ENCODE assay signal across 8 mouse cellular contexts in genomic region chr12:85824438-85825264, GRCm38 (mm10). TPM values are rescaled to one million over a fixed set of nuclear protein-coding genes. Genes with fewer than 3 reads are reported as not detected.
DNase-seq lines count a peak whose midpoint lies in the region; ATAC-seq and TF ChIP-seq lines count a peak whose summit lies in the region.

Gene Erg28, minus strand, starts transcription at chr12:85824550.
Gene Ttll5, plus strand, starts transcription at chr12:85824659.

- peaks cover 58% of the 10 kb centered on the region for H3K36me3 ChIP-seq in forebrain, embryonic 10.5 days (replicated peaks)
- H3K36me3 ChIP-seq in heart, embryonic 15.5 days: peaks cover 15% of the 10 kb centered on the region; the same call in 1 of the 2 replicates
- H3K36me3 ChIP-seq in liver, embryonic 14.5 days (replicated peaks; ENCODE audit: control insufficient read depth, insufficient read depth, low read depth): peaks cover 7% of the 10 kb centered on the region
- H3K36me3 ChIP-seq in neural tube, embryonic 11.5 days (ENCODE audit: control insufficient read depth, insufficient read depth, low read length): no peaks in the 10 kb centered on the region; the same call in 1 of the 2 replicates
- no peaks in the 10 kb centered on the region for H3K36me3 ChIP-seq in stomach, postnatal 0 days (ENCODE audit: control insufficient read depth, insufficient read depth, low read length)

- peak within 1 kb of the TSS; percentile 94 for H3K27ac ChIP-seq in forebrain, embryonic 10.5 days
- peak within 1 kb of the TSS; percentile 99 for H3K27ac ChIP-seq in heart, embryonic 15.5 days
- H3K27ac ChIP-seq in liver, embryonic 14.5 days: peak within 1 kb of the TSS; percentile 75
- H3K27ac ChIP-seq in neural tube, embryonic 11.5 days (ENCODE audit: low read depth, low read length): peak within 1 kb of the TSS; percentile 89
- H3K27ac ChIP-seq in stomach, postnatal 0 days (replicated peaks): peak within 1 kb of the TSS; percentile 96

- H3K4me2 ChIP-seq in heart, embryonic 15.5 days: peak within 1 kb of the TSS; percentile 81
- H3K4me2 ChIP-seq in liver, embryonic 14.5 days (ENCODE audit: low read depth): peak within 1 kb of the TSS; percentile 81
- peak within 1 kb of the TSS; percentile 86 for H3K4me2 ChIP-seq in neural tube, embryonic 11.5 days (ENCODE audit: low read depth)
- peak within 1 kb of the TSS; percentile 73 for H3K4me2 ChIP-seq in stomach, postnatal 0 days (replicated peaks; ENCODE audit: low read depth)

- TF ChIP-seq EP300 in liver, embryonic 14.5 days (IDR thresholded peaks at IDR 0.05; ENCODE audit: low read depth): peak; percentile 25; the same call in 1 of the 2 replicates
- no peak for TF ChIP-seq EP300 in stomach, postnatal 0 days (optimal IDR thresholded peaks at IDR 0.05)

- no peaks in the 10 kb centered on the region for H3K27me3 ChIP-seq in forebrain, embryonic 10.5 days (ENCODE audit: poor library complexity, severe bottlenecking)
- H3K27me3 ChIP-seq in heart, embryonic 15.5 days: no peaks in the 10 kb centered on the region
- no peaks in the 10 kb centered on the region for H3K27me3 ChIP-seq in liver, embryonic 14.5 days (ENCODE audit: control insufficient read depth, insufficient read depth, low read length)
- no peaks in the 10 kb centered on the region for H3K27me3 ChIP-seq in neural tube, embryonic 11.5 days (ENCODE audit: control insufficient read depth, insufficient read depth, low read length)
- no peaks in the 10 kb centered on the region for H3K27me3 ChIP-seq in stomach, postnatal 0 days (ENCODE audit: control insufficient read depth, insufficient read depth, low read length)

- WGBS in forebrain, embryonic 10.5 days: under 1% methylated on average over 67 of the region's 67 CpGs
- under 1% methylated on average over 67 of the region's 67 CpGs for WGBS in heart, embryonic 15.5 days
- WGBS in liver, embryonic 14.5 days (ENCODE audit: insufficient replicate concordance): under 1% methylated on average over 67 of the region's 67 CpGs
- WGBS in neural tube, embryonic 11.5 days: under 1% methylated on average over 67 of the region's 67 CpGs
- WGBS in stomach, postnatal 0 days: under 1% methylated on average over 66 of the region's 67 CpGs

- H3K4me3 ChIP-seq in forebrain, embryonic 10.5 days: peak within 1 kb of the TSS; percentile 80
- H3K4me3 ChIP-seq in heart, embryonic 15.5 days: peak within 1 kb of the TSS; percentile 82
- H3K4me3 ChIP-seq in liver, embryonic 14.5 days (ENCODE audit: insufficient read depth in 1 of 2, low read depth in 2 of 2, low read length in 2 of 2): peak within 1 kb of the TSS; percentile 65 to 90
- peak within 1 kb of the TSS; percentile 73 for H3K4me3 ChIP-seq in neural tube, embryonic 11.5 days (ENCODE audit: low read depth, low read length)
- peak within 1 kb of the TSS; percentile 72 for H3K4me3 ChIP-seq in stomach, postnatal 0 days (ENCODE audit: low read depth, low read length)

- peak; percentile 95 for ATAC-seq in heart, embryonic 15.5 days (replicated peaks; ENCODE audit: insufficient number of reproducible peaks, insufficient read depth, low FRiP score, low read depth)
- ATAC-seq in liver, embryonic 14.5 days (ENCODE audit: insufficient read depth): peak; percentile 95
- ATAC-seq in neural tube, embryonic 11.5 days (ENCODE audit: insufficient read depth, low FRiP score, low TSS enrichment): peak; percentile 98
- ATAC-seq in stomach, postnatal 0 days (ENCODE audit: low FRiP score, low TSS enrichment): peak; percentile 99

- H3K4me1 ChIP-seq in forebrain, embryonic 10.5 days: peaks cover 25% of the 10 kb centered on the region
- peaks cover 33% of the 10 kb centered on the region for H3K4me1 ChIP-seq in heart, embryonic 15.5 days (replicated peaks)
- H3K4me1 ChIP-seq in liver, embryonic 14.5 days (replicated peaks; ENCODE audit: control insufficient read depth in 2 of 2, insufficient read depth in 2 of 2, low read length in 1 of 2): peaks cover 8 to 9% of the 10 kb centered on the region in 2 experiments; a peak in 3 of 4 replicates
- peaks cover 7% of the 10 kb centered on the region for H3K4me1 ChIP-seq in neural tube, embryonic 11.5 days (ENCODE audit: control insufficient read depth, insufficient read depth, low read length)
- 0 out of 2 replicates have a peak, but pooled peaks cover 6% of the 10 kb centered on the region for H3K4me1 ChIP-seq in stomach, postnatal 0 days (replicated peaks; ENCODE audit: control insufficient read depth, insufficient read depth)

- peak within 1 kb of the TSS; percentile 70 for H3K9ac ChIP-seq in heart, embryonic 15.5 days
- H3K9ac ChIP-seq in liver, embryonic 14.5 days (replicated peaks): peak within 1 kb of the TSS; percentile 84
- H3K9ac ChIP-seq in neural tube, embryonic 11.5 days (ENCODE audit: low read length): peak within 1 kb of the TSS; percentile 55
- H3K9ac ChIP-seq in stomach, postnatal 0 days (ENCODE audit: low read length): peak within 1 kb of the TSS; percentile 62

- no peak for TF ChIP-seq CTCF in liver, embryonic 14.5 days (IDR thresholded peaks at IDR 0.05; ENCODE audit: low read depth)
- no peak for TF ChIP-seq CTCF in stomach, postnatal 0 days (IDR thresholded peaks at IDR 0.05; ENCODE audit: low read depth)

- DNase-seq in CD8-positive naive resting alpha-beta T cell, adult 2 months (ENCODE audit: low read depth in 2 of 2, low spot score in 2 of 2): peak; percentile 92 to 94
- peak; percentile 88 for DNase-seq in c-Kit-positive CD71-negative TER-119-negative erythroid progenitor cells, embryonic 14.5 days (ENCODE audit: low read depth)
- peak; percentile 96 for DNase-seq in forebrain, embryonic 10.5 days (ENCODE audit: extremely low spot score, low spot score)
- peak; percentile 93 to 97 for DNase-seq in kidney, postnatal 25 days
- peak; percentile 94 to 96 (median 96) for DNase-seq in liver, embryonic 14.5 days (ENCODE audit: low read depth in 3 of 3, low spot score in 3 of 3)
- DNase-seq in neural tube, embryonic 11.5 days (ENCODE audit: low spot score): peak; percentile 97
- DNase-seq in stomach, postnatal 0 days (ENCODE audit: low spot score): peak; percentile 96

- no peaks in the 10 kb centered on the region for H3K9me3 ChIP-seq in forebrain, embryonic 10.5 days
- no peaks in the 10 kb centered on the region for H3K9me3 ChIP-seq in heart, embryonic 15.5 days (replicated peaks)
- no peaks in the 10 kb centered on the region for H3K9me3 ChIP-seq in liver, embryonic 14.5 days (ENCODE audit: control insufficient read depth, low read length)
- no peaks in the 10 kb centered on the region for H3K9me3 ChIP-seq in neural tube, embryonic 11.5 days (ENCODE audit: control insufficient read depth, low read length)
- H3K9me3 ChIP-seq in stomach, postnatal 0 days (ENCODE audit: control insufficient read depth, low read length): no peaks in the 10 kb centered on the region

RNA-seq across cellular contexts. Expression of gene Erg28, which starts in this region (rescaled TPM):
- 119 and 120 TPM in 2 replicates for polyA plus RNA-seq in forebrain, embryonic 10.5 days (2016; fragmentation: Nextera tagmentation; extraction: Ambion mirVana)
- 55.4 and 67.0 TPM in 2 replicates for polyA plus RNA-seq in heart, embryonic 15.5 days (2015; fragmentation: Nextera tagmentation; extraction: Ambion mirVana)
- polyA plus RNA-seq in liver, embryonic 14.5 days (2012; rRNA removed): 49.6 and 58.9 TPM in 2 replicates
- polyA plus RNA-seq in liver, embryonic 14.5 days (2014; fragmentation: Nextera tagmentation; extraction: Ambion mirVana): 91.9 and 98.4 TPM in 2 replicates
- 92.7 and 102 TPM in 2 replicates for polyA plus RNA-seq in neural tube, embryonic 11.5 days (2014; fragmentation: Nextera tagmentation; extraction: Ambion mirVana)
- polyA plus RNA-seq in stomach, postnatal 0 days (2015; fragmentation: Nextera tagmentation; extraction: Ambion mirVana): 98.1 and 102 TPM in 2 replicates

RNA-seq across cellular contexts. Expression of gene Ttll5, which starts in this region (rescaled TPM):
- 17.6 and 18.3 TPM in 2 replicates for polyA plus RNA-seq in forebrain, embryonic 10.5 days (2016; fragmentation: Nextera tagmentation; extraction: Ambion mirVana)
- polyA plus RNA-seq in heart, embryonic 15.5 days (2015; fragmentation: Nextera tagmentation; extraction: Ambion mirVana): 11.2 and 16.6 TPM in 2 replicates
- 5.6 and 6.2 TPM in 2 replicates for polyA plus RNA-seq in liver, embryonic 14.5 days (2012; rRNA removed)
- polyA plus RNA-seq in liver, embryonic 14.5 days (2014; fragmentation: Nextera tagmentation; extraction: Ambion mirVana): 6.4 and 7.1 TPM in 2 replicates
- 14.2 and 17.7 TPM in 2 replicates for polyA plus RNA-seq in neural tube, embryonic 11.5 days (2014; fragmentation: Nextera tagmentation; extraction: Ambion mirVana)
- polyA plus RNA-seq in stomach, postnatal 0 days (2015; fragmentation: Nextera tagmentation; extraction: Ambion mirVana): 3.7 and 4.8 TPM in 2 replicates

Comparison
In these comparisons a context has a peak if more than half of its experiments do, and no peak if none do; other contexts are left out.
1. Peak in every context shown above with its lines: DNase-seq, ATAC-seq, H3K4me3 ChIP-seq and H3K27ac ChIP-seq.